Comparison of ENCODE assay signal across 22 mouse cellular contexts in genomic region chr3:87818226-87818625, GRCm38 (mm10). TPM values are rescaled to one million over a fixed set of nuclear protein-coding genes. Genes with fewer than 3 reads are reported as not detected.
"Had no signal": no experiment of that assay in that cellular context is flagged by ENCODE, and none has a peak within 500 bp of the region (broad histone marks: within the 10 kb centered on the region; RNA-seq: fewer than 3 reads in every experiment).

No protein-coding gene starts in this region.

- H3K4me2 ChIP-seq: kidney, embryonic 15.5 days; limb, embryonic 15.5 days; liver, embryonic 12.5 days; lung, embryonic 14.5 days; midbrain, embryonic 12.5 days; stomach, embryonic 15.5 days had no signal

- DNase-seq: kidney, adult 2 months; kidney, postnatal 25 days; layer of hippocampus, adult 9-11 months; layer of hippocampus, postnatal 36 days; lung, embryonic 14.5 days; lung, postnatal 10 days; lung, postnatal 4 days; right cerebral cortex, postnatal 14 days; thymus, postnatal 4 days had no signal

- H3K36me3 ChIP-seq: kidney, embryonic 15.5 days; limb, embryonic 15.5 days; liver, embryonic 12.5 days; midbrain, embryonic 12.5 days; stomach, embryonic 15.5 days had no signal

- H3K27ac ChIP-seq: kidney, embryonic 15.5 days; limb, embryonic 15.5 days; liver, embryonic 12.5 days; midbrain, embryonic 12.5 days; stomach, embryonic 15.5 days had no signal

- ATAC-seq: intestine, embryonic 16.5 days; liver, embryonic 12.5 days had no signal

- H3K4me1 ChIP-seq: midbrain, embryonic 12.5 days had no signal

- H3K4me3 ChIP-seq: kidney, embryonic 15.5 days; limb, embryonic 15.5 days; liver, embryonic 12.5 days; midbrain, embryonic 12.5 days; stomach, embryonic 15.5 days had no signal

- H3K9ac ChIP-seq: kidney, embryonic 15.5 days; limb, embryonic 15.5 days; liver, embryonic 12.5 days; lung, embryonic 14.5 days; midbrain, embryonic 12.5 days; stomach, embryonic 15.5 days had no signal

- H3K9me3 ChIP-seq: kidney, embryonic 15.5 days; limb, embryonic 15.5 days; liver, embryonic 12.5 days; midbrain, embryonic 12.5 days; stomach, embryonic 15.5 days had no signal

RNA-seq across cellular contexts. Expression of gene Insrr, which starts 21.5 kb away (rescaled TPM):
- total RNA-seq: megakaryocyte, adult 5-6 weeks; neutrophil, adult 5-6 weeks had no signal

RNA-seq across cellular contexts. Expression of gene Ntrk1, which starts 23.3 kb away (rescaled TPM):
- total RNA-seq: megakaryocyte, adult 5-6 weeks; neutrophil, adult 5-6 weeks had no signal

RNA-seq across cellular contexts. Expression of gene Sh2d2a, which starts 28.3 kb away (rescaled TPM):
- total RNA-seq: layer of hippocampus, adult 18-20 months; layer of hippocampus, postnatal 36 days; left cerebral cortex, adult 8-10 months; left cerebral cortex, postnatal 25 days had no signal
- polyA plus RNA-seq: kidney, embryonic 15.5 days; limb, embryonic 11.5 days; midbrain, embryonic 12.5 days; neural tube, embryonic 11.5 days had no signal
